ENCODE assay signal across 9 mouse cellular contexts in the genomic region with DNA sequence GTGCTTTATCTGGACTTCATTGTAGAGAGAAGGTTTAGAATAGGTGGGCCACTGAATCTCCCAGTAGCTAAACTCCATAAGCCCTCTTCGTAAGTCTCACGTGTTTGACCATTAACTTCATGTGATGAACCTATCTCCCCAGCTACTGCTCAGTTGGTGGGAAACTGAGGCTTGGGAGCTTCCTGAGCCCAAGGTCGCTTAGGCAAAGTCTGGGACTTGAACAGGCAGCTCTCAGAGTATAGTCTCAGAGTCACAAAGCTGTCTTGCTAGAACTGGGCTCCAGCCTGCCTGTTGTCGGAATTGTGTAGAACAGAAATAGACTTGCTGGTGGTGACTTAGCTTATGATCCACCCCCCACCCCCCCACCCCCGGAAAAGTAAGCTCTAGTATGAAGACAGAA. TPM values are rescaled to one million over a fixed set of nuclear protein-coding genes. Genes with fewer than 3 reads are reported as not detected.
A peak's percentile ranks its signal among the peaks of the same experiment; 100 is the strongest.
DNase-seq lines count a peak whose midpoint lies in the region; ATAC-seq and TF ChIP-seq lines count a peak whose summit lies in the region.
"Had no signal": no experiment of that assay in that cellular context is flagged by ENCODE, and none has a peak within 500 bp of the region (broad histone marks: within the 10 kb centered on the region; RNA-seq: fewer than 3 reads in every experiment).

No protein-coding gene starts in this region.

- H3K4me1 ChIP-seq in limb, embryonic 12.5 days (replicated peaks), result peaks cover 39% of the 10 kb centered on the region
- H3K4me1 ChIP-seq in limb, embryonic 10.5 days, result peaks cover 44% of the 10 kb centered on the region
- H3K4me1 ChIP-seq in forebrain, embryonic 13.5 days, result peaks cover 35% of the 10 kb centered on the region
- no peaks in the 10 kb centered on the region; the same call in 1 of the 2 replicates for H3K4me1 ChIP-seq in intestine, postnatal 0 days (replicated peaks; ENCODE audit: control insufficient read depth, insufficient read depth, low read length)
- peaks cover 9% of the 10 kb centered on the region; the same call in 1 of the 2 replicates for H3K4me1 ChIP-seq in neural tube, embryonic 14.5 days (ENCODE audit: control insufficient read depth, insufficient read depth, low read length)

- H3K4me3 ChIP-seq in limb, embryonic 12.5 days (replicated peaks), result peak overlapping the region; percentile 91; the same call in 1 of the 2 replicates
- H3K4me3 ChIP-seq in limb, embryonic 10.5 days, result no peak overlapping the region
- H3K4me3 ChIP-seq in forebrain, embryonic 13.5 days, result no peak overlapping the region
- peak overlapping the region; percentile 93 for H3K4me3 ChIP-seq in intestine, postnatal 0 days (ENCODE audit: low read depth, low read length)
- peak overlapping the region; percentile 97 for H3K4me3 ChIP-seq in neural tube, embryonic 14.5 days (ENCODE audit: low read depth, low read length)

- H3K9ac ChIP-seq in limb, embryonic 12.5 days (replicated peaks), result 0 out of 2 replicates have a peak overlapping the region, but pooled peaks have one; percentile 23
- H3K9ac ChIP-seq in forebrain, embryonic 13.5 days, result no peak overlapping the region
- peak overlapping the region; percentile 31; the same call in 1 of the 2 replicates for H3K9ac ChIP-seq in intestine, postnatal 0 days (ENCODE audit: low read depth, low read length)
- H3K9ac ChIP-seq in neural tube, embryonic 14.5 days (replicated peaks; ENCODE audit: low read depth, low read length), result no peak overlapping the region

- no peak for ATAC-seq in limb, embryonic 12.5 days (ENCODE audit: insufficient number of reproducible peaks, insufficient read depth, low FRiP score, low TSS enrichment, low read depth)
- ATAC-seq in forebrain, embryonic 13.5 days, result no peak
- ATAC-seq in intestine, postnatal 0 days, result no peak
- no peak for ATAC-seq in neural tube, embryonic 14.5 days (ENCODE audit: low read depth)

- no peak overlapping the region for H3K27ac ChIP-seq in limb, embryonic 12.5 days
- H3K27ac ChIP-seq in limb, embryonic 10.5 days, result no peak overlapping the region
- H3K27ac ChIP-seq in forebrain, embryonic 13.5 days, result no peak overlapping the region
- no peak overlapping the region for H3K27ac ChIP-seq in intestine, postnatal 0 days (ENCODE audit: low read depth, low read length)
- no peak overlapping the region for H3K27ac ChIP-seq in neural tube, embryonic 14.5 days (ENCODE audit: low read depth, low read length)

- DNase-seq in limb, embryonic 10.5 days (ENCODE audit: low spot score), result no peak
- DNase-seq in frontal cortex, postnatal 25 days (ENCODE audit: low spot score in 2 of 2), result no peak
- no peak for DNase-seq in cerebellum, adult 9-11 months
- DNase-seq: cerebellum, postnatal 36 days; kidney, postnatal 14 days had no signal

- H3K36me3 ChIP-seq in limb, embryonic 12.5 days, result no peaks in the 10 kb centered on the region
- 0 out of 2 replicates have a peak, but pooled peaks cover 2% of the 10 kb centered on the region for H3K36me3 ChIP-seq in limb, embryonic 10.5 days
- H3K36me3 ChIP-seq in forebrain, embryonic 13.5 days (ENCODE audit: poor library complexity, severe bottlenecking), result no peaks in the 10 kb centered on the region
- H3K36me3 ChIP-seq in intestine, postnatal 0 days (ENCODE audit: control insufficient read depth, insufficient read depth), result no peaks in the 10 kb centered on the region
- no peaks in the 10 kb centered on the region for H3K36me3 ChIP-seq in neural tube, embryonic 14.5 days (ENCODE audit: control insufficient read depth, insufficient read depth, low read length)

- no peaks in the 10 kb centered on the region for H3K9me3 ChIP-seq in limb, embryonic 12.5 days
- no peaks in the 10 kb centered on the region for H3K9me3 ChIP-seq in limb, embryonic 10.5 days (replicated peaks)
- H3K9me3 ChIP-seq in forebrain, embryonic 13.5 days (replicated peaks), result no peaks in the 10 kb centered on the region
- H3K9me3 ChIP-seq in intestine, postnatal 0 days (ENCODE audit: control insufficient read depth), result no peaks in the 10 kb centered on the region
- H3K9me3 ChIP-seq in neural tube, embryonic 14.5 days (ENCODE audit: control insufficient read depth, low read length), result no peaks in the 10 kb centered on the region

- H3K27me3 ChIP-seq in limb, embryonic 12.5 days, result no peaks in the 10 kb centered on the region
- H3K27me3 ChIP-seq in limb, embryonic 10.5 days (ENCODE audit: low read depth, poor library complexity, severe bottlenecking), result no peaks in the 10 kb centered on the region
- H3K27me3 ChIP-seq in forebrain, embryonic 13.5 days, result no peaks in the 10 kb centered on the region; the same call in 1 of the 2 replicates
- no peaks in the 10 kb centered on the region for H3K27me3 ChIP-seq in intestine, postnatal 0 days (replicated peaks; ENCODE audit: control insufficient read depth, insufficient read depth, low read length)
- H3K27me3 ChIP-seq in neural tube, embryonic 14.5 days (ENCODE audit: control insufficient read depth, insufficient read depth, low read length), result no peaks in the 10 kb centered on the region

- peak overlapping the region; percentile 82 for H3K4me2 ChIP-seq in limb, embryonic 12.5 days
- peak overlapping the region; percentile 99 for H3K4me2 ChIP-seq in forebrain, embryonic 13.5 days
- peak overlapping the region; percentile 86 for H3K4me2 ChIP-seq in intestine, postnatal 0 days (replicated peaks; ENCODE audit: low read depth)
- H3K4me2 ChIP-seq in neural tube, embryonic 14.5 days (ENCODE audit: low read depth, low read length), result peak overlapping the region; percentile 81

- TF ChIP-seq CTCF in intestine, postnatal 0 days (IDR thresholded peaks at IDR 0.05; ENCODE audit: low read depth), result no peak

- 79% methylated on average over 5 of the region's 5 CpGs for WGBS in limb, embryonic 12.5 days
- WGBS in limb, embryonic 10.5 days, result 83% methylated on average over 5 of the region's 5 CpGs
- 81% methylated on average over 5 of the region's 5 CpGs for WGBS in forebrain, embryonic 13.5 days
- WGBS in intestine, postnatal 0 days, result 82% methylated on average over 5 of the region's 5 CpGs
- 74% methylated on average over 5 of the region's 5 CpGs for WGBS in neural tube, embryonic 14.5 days

RNA-seq across cellular contexts. Expression of a gene that starts 3.0 kb away (rescaled TPM):
- polyA plus RNA-seq in limb, embryonic 12.5 days (2016; fragmentation: Nextera tagmentation; extraction: Ambion mirVana), result 8.1 and 11.5 TPM in 2 replicates
- 5.1 and 5.7 TPM in 2 replicates for polyA plus RNA-seq in limb, embryonic 10.5 days (2016; fragmentation: Nextera tagmentation; extraction: Ambion mirVana)
- polyA plus RNA-seq in forebrain, embryonic 13.5 days (2015; fragmentation: Nextera tagmentation; extraction: Ambion mirVana), result 2.1 and 3.2 TPM in 2 replicates
- polyA plus RNA-seq in intestine, postnatal 0 days (2015; fragmentation: Nextera tagmentation; extraction: Ambion mirVana), result 7.2 and 8.7 TPM in 2 replicates
- 5.3 and 6.3 TPM in 2 replicates for polyA plus RNA-seq in neural tube, embryonic 14.5 days (2014; fragmentation: Nextera tagmentation; extraction: Ambion mirVana)

Comparison
In these comparisons a context has a peak if more than half of its experiments do, and no peak if none do; other contexts are left out.
1. H3K4me3 ChIP-seq: peak in limb, embryonic 12.5 days (single experiment), intestine, postnatal 0 days (single experiment) and neural tube, embryonic 14.5 days (single experiment); none in limb, embryonic 10.5 days (single experiment) and forebrain, embryonic 13.5 days (single experiment).
2. H3K9ac ChIP-seq: peak in limb, embryonic 12.5 days (single experiment) and intestine, postnatal 0 days (single experiment); none in forebrain, embryonic 13.5 days (single experiment) and neural tube, embryonic 14.5 days (single experiment).
3. Peak in every context shown above with its lines, with median percentiles within 50 percentile points of each other: H3K4me2 ChIP-seq.